Mouse (Mus musculus) CH12.LX (cell line): Measurements from ENCODE around the gene Ptms. TPM values are rescaled to one million over a fixed set of nuclear protein-coding genes. Genes with fewer than 3 reads are reported as not detected.
A peak's percentile ranks its signal among the peaks of the same experiment; 100 is the strongest.

Experiments
- DNase-seq: peaks from one replicate; pipeline ENCODE4 v3.0.0-alpha.2; 2013; ENCODE audit errors: extremely low read depth
- H3K27ac ChIP-seq: 2 replicates; pipeline ENCODE4 v1.5.1; 2012; ENCODE audit warnings: low read depth, mild to moderate bottlenecking, control low read depth, moderate library complexity; ENCODE audit not compliant: insufficient read depth
- H3K27me3 ChIP-seq: replicated peaks from 2 replicates; pipeline ENCODE3; 2012; ENCODE audit warnings: inconsistent platforms
- H3K36me3 ChIP-seq, 2 experiments: replicated peaks in 1 of 2; 2 replicates each; pipeline versions ENCODE3 to v1.6.1; 2012; ENCODE audit warnings: inconsistent platforms in 1 of 2, low read length in 1 of 2, mild to moderate bottlenecking in 1 of 2, mixed read lengths in 1 of 2, moderate library complexity in 1 of 2; ENCODE audit not compliant: control insufficient read depth in 1 of 2, insufficient read depth in 1 of 2
- H3K4me1 ChIP-seq, 2 experiments: 2 replicates each; pipeline ENCODE4 v1.6.1; 2012; ENCODE audit warnings: inconsistent platforms in 1 of 2, moderate library complexity in 1 of 2; ENCODE audit not compliant: insufficient read depth in 2 of 2, control insufficient read depth in 1 of 2
- H3K4me2 ChIP-seq: 2 replicates; pipeline ENCODE4 v1.6.1; 2012; ENCODE audit warnings: low read depth, mild to moderate bottlenecking, control low read depth; ENCODE audit not compliant: poor library complexity, insufficient read depth, severe bottlenecking
- H3K4me3 ChIP-seq, 3 experiments: fragments of 150-350 bp in 1 of 3; sonication (generic) in 1 of 3; replicated peaks in 1 of 3; 2 replicates each; pipeline versions ENCODE3 to v1.5.1; 2011 to 2012; ENCODE audit warnings: low read depth in 2 of 3, low read length in 2 of 3, mild to moderate bottlenecking in 2 of 3, moderate library complexity in 2 of 3, control low read depth in 1 of 3, improper control_type of control experiment in 1 of 3, inconsistent platforms in 1 of 3, mixed read lengths in 1 of 3; ENCODE audit not compliant: poor library complexity in 1 of 3
- H3K79me2 ChIP-seq: replicated peaks from 2 replicates; pipeline ENCODE4 v1.6.1; 2012; ENCODE audit warnings: mild to moderate bottlenecking, moderate library complexity; ENCODE audit not compliant: control insufficient read depth, poor library complexity, insufficient read depth, severe bottlenecking; ENCODE audit errors: extremely low read depth
- H3K9ac ChIP-seq: 2 replicates; pipeline ENCODE4 v1.6.1; 2012; ENCODE audit warnings: low read depth, mild to moderate bottlenecking, control low read depth, moderate library complexity; ENCODE audit not compliant: insufficient read depth
- H3K9me3 ChIP-seq: replicated peaks from 2 replicates; pipeline ENCODE3; 2012; ENCODE audit warnings: low read length, inconsistent platforms, mixed read lengths
- BHLHE40 ChIP-seq: IDR thresholded peaks from 2 replicates; pipeline ENCODE4 v1.6.1; 2011; ENCODE audit warnings: mild to moderate bottlenecking, low read depth, low read length, improper control_type of control experiment
- CHD1 ChIP-seq: IDR thresholded peaks from 2 replicates; pipeline ENCODE4 v1.6.1; 2012; ENCODE audit warnings: low read depth, low read length, improper control_type of control experiment, inconsistent platforms
- CHD2 ChIP-seq: IDR thresholded peaks from 2 replicates; pipeline ENCODE4 v1.6.1; 2011; ENCODE audit warnings: low read length, improper control_type of control experiment
- CTCF ChIP-seq, 2 experiments: IDR thresholded peaks in 1 of 2; conservative IDR thresholded peaks in 1 of 2; 2 replicates each; pipeline ENCODE4 v1.5.1; 2011 to 2012; ENCODE audit warnings: low read depth in 2 of 2, low read length in 2 of 2, improper control_type of control experiment in 1 of 2, inconsistent platforms in 1 of 2, mild to moderate bottlenecking in 1 of 2, moderate library complexity in 1 of 2
- E2F4 ChIP-seq: IDR thresholded peaks from 2 replicates; pipeline ENCODE4 v1.6.1; 2011; ENCODE audit warnings: low read depth, low read length, improper control_type of control experiment; ENCODE audit not compliant: insufficient replicate concordance
- ELF1 ChIP-seq: IDR thresholded peaks from 2 replicates; pipeline ENCODE4 v1.6.1; 2014; ENCODE audit warnings: low read depth, mild to moderate bottlenecking, inconsistent platforms, low read length, improper control_type of control experiment
- EP300 ChIP-seq: IDR thresholded peaks from 2 replicates; pipeline ENCODE4 v1.6.1; 2011; ENCODE audit warnings: low read length, improper control_type of control experiment
- ETS1 ChIP-seq: conservative IDR thresholded peaks from 2 replicates; pipeline ENCODE4 v1.6.1; 2012; ENCODE audit warnings: low read depth, mild to moderate bottlenecking, inconsistent platforms, low read length, improper control_type of control experiment, moderate library complexity
- GABPA ChIP-seq: IDR thresholded peaks from 2 replicates; pipeline ENCODE4 v1.6.1; 2012; ENCODE audit warnings: low read depth, low read length, improper control_type of control experiment, inconsistent platforms; ENCODE audit not compliant: insufficient replicate concordance
- HCFC1 ChIP-seq: IDR thresholded peaks from 2 replicates; pipeline ENCODE4 v1.6.1; 2012; ENCODE audit warnings: low read depth, mild to moderate bottlenecking, inconsistent platforms, low read length, improper control_type of control experiment
- IRF4 ChIP-seq: IDR thresholded peaks from 2 replicates; pipeline ENCODE4 v1.6.1; 2014; ENCODE audit warnings: low read depth, mild to moderate bottlenecking, inconsistent platforms, low read length, improper control_type of control experiment
- JUN ChIP-seq: IDR thresholded peaks from 2 replicates; pipeline ENCODE4 v1.6.1; 2011; ENCODE audit warnings: low read depth, mild to moderate bottlenecking, low read length, improper control_type of control experiment, moderate library complexity; ENCODE audit not compliant: insufficient read depth
- JUND ChIP-seq: conservative IDR thresholded peaks from 2 replicates; pipeline ENCODE4 v1.6.1; 2011; ENCODE audit warnings: low read depth, low read length, improper control_type of control experiment
- KAT2A ChIP-seq: IDR thresholded peaks from 2 replicates; pipeline ENCODE4 v1.6.1; 2012; ENCODE audit warnings: low read length, improper control_type of control experiment, inconsistent platforms; ENCODE audit not compliant: insufficient replicate concordance
- MAFK ChIP-seq: IDR thresholded peaks from 2 replicates; pipeline ENCODE4 v1.6.1; 2011; ENCODE audit warnings: low read length, improper control_type of control experiment; ENCODE audit not compliant: insufficient replicate concordance
- MAX ChIP-seq: IDR thresholded peaks from 2 replicates; pipeline ENCODE4 v1.6.1; 2011; ENCODE audit warnings: low read length, improper control_type of control experiment
- MAZ ChIP-seq: IDR thresholded peaks from 2 replicates; pipeline ENCODE4 v1.6.1; 2012; ENCODE audit warnings: low read depth, mild to moderate bottlenecking, inconsistent platforms, low read length, improper control_type of control experiment, moderate library complexity
- MEF2A ChIP-seq: IDR thresholded peaks from 2 replicates; pipeline ENCODE4 v1.6.1; 2014; ENCODE audit warnings: low read depth, mild to moderate bottlenecking, inconsistent platforms, low read length, improper control_type of control experiment, borderline replicate concordance
- MXI1 ChIP-seq: IDR thresholded peaks from 2 replicates; pipeline ENCODE4 v1.6.1; 2011; ENCODE audit warnings: mild to moderate bottlenecking, low read depth, low read length, improper control_type of control experiment
- MYC ChIP-seq: IDR thresholded peaks from 2 replicates; pipeline ENCODE4 v1.6.1; 2011; ENCODE audit warnings: low read depth, mild to moderate bottlenecking, improper control_type of control experiment, low read length
- NELFE ChIP-seq: IDR thresholded peaks from 2 replicates; pipeline ENCODE4 v1.6.1; 2011; ENCODE audit warnings: low read depth, low read length, improper control_type of control experiment
- NRF1 ChIP-seq: IDR thresholded peaks from 2 replicates; pipeline ENCODE4 v1.6.1; 2014; ENCODE audit warnings: low read depth, mild to moderate bottlenecking, inconsistent platforms, low read length, improper control_type of control experiment, moderate library complexity
- PAX5 ChIP-seq: IDR thresholded peaks from 2 replicates; pipeline ENCODE4 v1.6.1; 2012; ENCODE audit warnings: low read length, inconsistent platforms, mixed read lengths
- POLR2A ChIP-seq: IDR thresholded peaks from 2 replicates; pipeline ENCODE4 v1.6.1; 2011; ENCODE audit warnings: low read depth, mild to moderate bottlenecking, improper control_type of control experiment, low read length
- POLR2AphosphoS2 ChIP-seq: IDR thresholded peaks from 2 replicates; pipeline ENCODE4 v1.6.1; 2011; ENCODE audit warnings: low read depth, low read length, improper control_type of control experiment
- RAD21 ChIP-seq: IDR thresholded peaks from 2 replicates; pipeline ENCODE4 v1.6.1; 2011; ENCODE audit warnings: low read depth, mild to moderate bottlenecking, low read length, improper control_type of control experiment, moderate library complexity
- RCOR1 ChIP-seq: conservative IDR thresholded peaks from 2 replicates; pipeline ENCODE4 v1.6.1; 2012; ENCODE audit warnings: low read depth, mild to moderate bottlenecking, inconsistent platforms, low read length, improper control_type of control experiment
- SIN3A ChIP-seq: IDR thresholded peaks from 2 replicates; pipeline ENCODE4 v1.6.1; 2012; ENCODE audit warnings: low read length, improper control_type of control experiment, inconsistent platforms
- SMC3 ChIP-seq: IDR thresholded peaks from 2 replicates; pipeline ENCODE4 v1.6.1; 2011; ENCODE audit warnings: low read depth, low read length, improper control_type of control experiment
- TBP ChIP-seq: conservative IDR thresholded peaks from 2 replicates; pipeline ENCODE4 v1.6.1; 2011; ENCODE audit warnings: low read depth, low read length, improper control_type of control experiment
- TCF12 ChIP-seq: IDR thresholded peaks from 2 replicates; pipeline ENCODE4 v1.6.1; 2014; ENCODE audit warnings: low read depth, mild to moderate bottlenecking, inconsistent platforms, low read length, improper control_type of control experiment
- UBTF ChIP-seq: IDR thresholded peaks from 2 replicates; pipeline ENCODE4 v1.6.1; 2012; ENCODE audit warnings: low read depth, mild to moderate bottlenecking, inconsistent platforms, low read length, improper control_type of control experiment, moderate library complexity
- USF1 ChIP-seq: IDR thresholded peaks from 2 replicates; pipeline ENCODE4 v1.6.1; 2014; ENCODE audit warnings: low read depth, mild to moderate bottlenecking, inconsistent platforms, low read length, improper control_type of control experiment
- USF2 ChIP-seq: conservative IDR thresholded peaks from 2 replicates; pipeline ENCODE4 v1.6.1; 2011; ENCODE audit warnings: low read depth, low read length, improper control_type of control experiment
- ZC3H11A ChIP-seq: IDR thresholded peaks from 2 replicates; pipeline ENCODE4 v1.6.1; 2012; ENCODE audit warnings: low read depth, mild to moderate bottlenecking, inconsistent platforms, low read length, improper control_type of control experiment
- ZKSCAN1 ChIP-seq: IDR thresholded peaks from 2 replicates; pipeline ENCODE4 v1.6.1; 2012; ENCODE audit warnings: low read depth, inconsistent platforms, low read length, improper control_type of control experiment, borderline replicate concordance
- ZMIZ1 ChIP-seq: IDR thresholded peaks from 2 replicates; pipeline ENCODE4 v1.6.1; 2012; ENCODE audit warnings: low read depth, mild to moderate bottlenecking, inconsistent platforms, low read length, improper control_type of control experiment
- ZNF384 ChIP-seq: IDR thresholded peaks from 2 replicates; pipeline ENCODE4 v1.6.1; 2012; ENCODE audit warnings: low read depth, low read length, improper control_type of control experiment, inconsistent platforms
- dilution Hi-C: fragments of 300-500 bp; cut with MboI; formaldehyde crosslinking; loops from 2 replicates; pipeline ENCODE4 v1.14.3; 2020; ENCODE audit warnings: low sequenced_read_pairs; ENCODE audit not compliant: extremely low pct_unique_long_range_greater_than_20kb, extremely low pct_ligation_motif_present
- in situ Hi-C: fragments of 300-500 bp; cut with MboI; formaldehyde crosslinking; loops from 3 replicates; pipeline ENCODE4 v1.14.3; 2019; ENCODE audit warnings: low sequenced_read_pairs, low pct_ligation_motif_present, low pct_unique_long_range_greater_than_20kb, mixed read lengths
- polyA plus RNA-seq: library from polyadenylated mRNA; unstranded; fragments of >175 nt; gene quantifications from 2 replicates; pipeline ENCODE4 v1.2.1, GENCODE M21; 2012; ENCODE audit warnings: low read depth; ENCODE audit not compliant: insufficient read length
- total RNA-seq, 2 experiments: library from RNA; depleted of rRNA; stranded (reverse); fragments of 300-350 nt in 1 of 2; fragments of >200 nt in 1 of 2; gene quantifications; 2 replicates each; pipeline ENCODE4 v1.2.3; 2012 to 2014

Ptms gene
- total and polyA plus RNA-seq, 3 experiments = 7.0 to 99.6 (median 12.8) TPM

DNA sequence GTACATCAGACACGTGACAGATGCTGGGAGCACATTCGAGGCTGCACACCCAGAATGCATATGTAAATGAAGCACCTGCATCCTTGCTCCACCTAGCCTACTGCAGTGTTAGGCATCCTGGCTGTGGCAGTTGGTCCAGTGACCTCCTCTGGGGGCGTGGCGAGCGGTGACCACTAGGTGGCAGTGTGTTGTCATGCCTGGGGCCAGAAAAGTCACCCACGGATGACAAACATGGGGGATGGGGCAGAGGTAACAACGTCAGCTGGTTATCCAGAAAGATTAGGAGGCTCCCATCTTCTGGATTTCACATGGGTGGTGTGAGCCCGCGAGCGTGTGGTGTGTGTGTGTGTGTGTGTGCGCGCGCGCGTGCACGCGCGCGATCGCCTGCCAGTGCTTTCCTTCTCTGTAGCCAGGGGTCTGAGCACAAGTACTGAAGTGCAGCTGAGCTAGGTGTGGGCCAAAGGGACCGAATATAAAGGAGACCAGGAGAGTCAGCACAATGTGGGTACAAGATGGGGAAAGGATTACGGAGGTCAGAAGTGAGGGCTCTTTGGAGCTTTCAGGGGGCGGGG lies 16.2 kb downstream of the Ptms start:
- Histone ChIP-seq H3K4me1 (peaks cover 25 to 73% of the 10 kb centered on the region in 2 experiments), H3K9me3 (no peaks in the 10 kb centered on the region), H3K4me2 (peak overlapping the region; percentile 65), H3K4me3 (peak overlapping the region; percentile 29 to 56 (median 47)), H3K36me3 (no peaks in the 10 kb centered on the region), H3K27me3 (no peaks in the 10 kb centered on the region), H3K9ac (peak overlapping the region; percentile 64), H3K79me2 (no peaks in the 10 kb centered on the region), H3K27ac (peak overlapping the region; percentile 61)
- in situ Hi-C loops = loop anchor here (5.0 kb wide), 1 partner anchor 36 kb away; no protein-coding TSS in a partner anchor
- TF ChIP-seq TBP (no peak), EP300 (no peak), CHD1 (no peak), ZC3H11A (no peak), MEF2A (no peak), SIN3A (peak; percentile 63; the same call in 1 of the 2 replicates), RAD21 (peak; percentile 88), ZNF384 (0 out of 2 replicates have a peak, but pooled peaks have one; percentile 23), JUND (no peak), CTCF (conservative IDR thresholded peaks at IDR 0.05 in 1 of 2, IDR thresholded peaks at IDR 0.05 in 1 of 2; ENCODE audit: low read depth in 2 of 2, low read length in 2 of 2) (peak; percentile 48 to 98), MXI1 (peak; percentile 38; the same call in 1 of the 2 replicates), NRF1 (no peak), HCFC1 (no peak), NELFE (no peak), E2F4 (no peak), UBTF (no peak), MAZ (no peak; the same call in 1 of the 2 replicates), MYC (peak; percentile 25; the same call in 1 of the 2 replicates), BHLHE40 (peak; percentile 92), USF2 (no peak), KAT2A (no peak), PAX5 (no peak), TCF12 (no peak), IRF4 (peak; percentile 40; the same call in 1 of the 2 replicates), RCOR1 (no peak), ETS1 (0 out of 2 replicates have a peak, but pooled peaks have one; percentile 54), JUN (no peak), USF1 (no peak), ZMIZ1 (no peak), POLR2A (no peak), ZKSCAN1 (no peak), GABPA (no peak), SMC3 (peak; percentile 89), MAX (0 out of 2 replicates have a peak, but pooled peaks have one; percentile 11), POLR2AphosphoS2 (no peak), CHD2 (peak; percentile 82), MAFK (no peak), ELF1 (peak; percentile 23; the same call in 1 of the 2 replicates)
- DNase-seq = peak; percentile 94
- dilution Hi-C loops = no loop called here
